Mouse (Mus musculus) limb, embryonic 11.5 days (tissue): Measurements from ENCODE around the gene Asb8. TPM values are rescaled to one million over a fixed set of nuclear protein-coding genes. Genes with fewer than 3 reads are reported as not detected.

Source experiments
- ATAC-seq: fragments of 200-750 bp; cut with Nextera tagmentation; 2 replicates; pipeline ENCODE4 v1.8.0; 2017; ENCODE audit warnings: low read depth; ENCODE audit not compliant: insufficient number of reproducible peaks, low FRiP score, low TSS enrichment
- DNase-seq: peaks from one replicate; pipeline ENCODE4 v3.0.0-alpha.2; 2015; ENCODE audit warnings: low spot score
- H3K27ac ChIP-seq: fragments of 300-500 bp; sonication (generic); replicated peaks from 2 replicates; pipeline ENCODE4 v1.5.1; 2014; ENCODE audit warnings: low read depth, mild to moderate bottlenecking, low read length
- H3K27me3 ChIP-seq: fragments of 300-500 bp; sonication (generic); 2 replicates; pipeline ENCODE4 v1.6.1; 2014; ENCODE audit warnings: mild to moderate bottlenecking, low read length, mixed read lengths; ENCODE audit not compliant: control insufficient read depth, insufficient read depth
- H3K36me3 ChIP-seq: fragments of 300-500 bp; sonication (generic); 2 replicates; pipeline ENCODE4 v1.6.1; 2014; ENCODE audit warnings: mild to moderate bottlenecking, low read length, moderate library complexity, mixed read lengths; ENCODE audit not compliant: control insufficient read depth, insufficient read depth
- H3K4me1 ChIP-seq: fragments of 300-500 bp; sonication (generic); 2 replicates; pipeline ENCODE4 v1.6.1; 2014; ENCODE audit warnings: low read length, mixed read lengths; ENCODE audit not compliant: control insufficient read depth, insufficient read depth
- H3K4me2 ChIP-seq: fragments of 300-500 bp; sonication (generic); 2 replicates; pipeline ENCODE4 v1.6.1; 2014; ENCODE audit warnings: low read depth, mild to moderate bottlenecking, moderate library complexity; ENCODE audit not compliant: severe bottlenecking
- H3K4me3 ChIP-seq: fragments of 300-500 bp; sonication (generic); 2 replicates; pipeline ENCODE4 v1.5.1; 2014; ENCODE audit warnings: low read depth, low read length
- H3K9ac ChIP-seq: fragments of 300-500 bp; sonication (generic); 2 replicates; pipeline ENCODE4 v1.6.1; 2014; ENCODE audit warnings: mild to moderate bottlenecking, low read length
- H3K9me3 ChIP-seq: fragments of 300-500 bp; sonication (generic); 2 replicates; pipeline ENCODE4 v1.6.1; 2016; ENCODE audit warnings: low read length; ENCODE audit not compliant: control insufficient read depth
- WGBS: fragments of 180-500 bp; shearing (Covaris S2); extraction: QIAGEN DNeasy Blood & Tissue Kit; methylation state at CpG from one replicate; pipeline ENCODE4 v1.1.7; 2014; 5-methylcytosine and 5-hydroxymethylcytosine counted together
- polyA plus RNA-seq: library from polyadenylated mRNA; unstranded; fragments of >200 nt; fragmentation: Nextera tagmentation; extraction: Ambion mirVana; gene quantifications from 2 replicates; pipeline ENCODE4 v1.2.1, GENCODE M21; 2014

The Asb8 gene
- polyA plus RNA-seq, result 47.1 and 47.2 TPM in 2 replicates

GRCm38 (mm10) chr15:98165525-98165924, at the start of gene Asb8:
Gene Asb8, minus strand, starts transcription at chr15:98165625.
- DNase-seq (no peak), ATAC-seq (no peak)
- Histone ChIP-seq H3K9ac (no peak within 1 kb of the TSS), H3K9me3 (no peaks in the 10 kb centered on the region), H3K4me1 (peaks cover 10% of the 10 kb centered on the region; the same call in 1 of the 2 replicates), H3K27me3 (peaks cover 28% of the 10 kb centered on the region), H3K4me2 (no peak within 1 kb of the TSS), H3K36me3 (no peaks in the 10 kb centered on the region), H3K4me3 (no peak within 1 kb of the TSS), H3K27ac (no peak within 1 kb of the TSS)
- WGBS, result 79% methylated on average over 5 of the region's 5 CpGs

DNA sequence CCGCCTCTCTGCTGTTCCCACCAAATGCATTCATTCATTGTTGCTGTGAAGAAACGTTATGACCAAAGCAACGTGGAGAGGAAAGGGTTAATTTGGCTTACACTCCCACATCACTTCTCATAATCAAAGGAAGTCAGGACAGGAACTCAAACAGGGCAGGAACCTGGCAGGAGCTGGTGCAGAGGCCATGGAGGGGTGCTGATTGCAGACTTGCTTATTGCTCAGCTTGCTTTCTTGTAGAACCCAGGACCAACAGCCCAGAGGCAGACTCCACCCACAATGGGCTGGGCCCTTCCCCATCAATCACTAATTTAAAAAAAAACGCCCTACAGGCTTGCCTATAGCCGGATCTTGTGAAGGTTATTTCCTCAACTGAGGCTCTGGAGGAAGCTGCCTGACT, 48.7 kb upstream of the Asb8 start:
- no peak for ATAC-seq
- H3K9me3 ChIP-seq, result no peaks in the 10 kb centered on the region
- no peak overlapping the region for H3K27ac ChIP-seq
- WGBS, result 76% methylated on average over 5 of the region's 5 CpGs
- no peak overlapping the region for H3K4me3 ChIP-seq
- H3K27me3 ChIP-seq, result no peaks in the 10 kb centered on the region
- no peak for DNase-seq
- H3K4me2 ChIP-seq, result no peak overlapping the region
- H3K4me1 ChIP-seq, result no peaks in the 10 kb centered on the region
- no peak overlapping the region for H3K9ac ChIP-seq
- H3K36me3 ChIP-seq, result no peaks in the 10 kb centered on the region

DNA sequence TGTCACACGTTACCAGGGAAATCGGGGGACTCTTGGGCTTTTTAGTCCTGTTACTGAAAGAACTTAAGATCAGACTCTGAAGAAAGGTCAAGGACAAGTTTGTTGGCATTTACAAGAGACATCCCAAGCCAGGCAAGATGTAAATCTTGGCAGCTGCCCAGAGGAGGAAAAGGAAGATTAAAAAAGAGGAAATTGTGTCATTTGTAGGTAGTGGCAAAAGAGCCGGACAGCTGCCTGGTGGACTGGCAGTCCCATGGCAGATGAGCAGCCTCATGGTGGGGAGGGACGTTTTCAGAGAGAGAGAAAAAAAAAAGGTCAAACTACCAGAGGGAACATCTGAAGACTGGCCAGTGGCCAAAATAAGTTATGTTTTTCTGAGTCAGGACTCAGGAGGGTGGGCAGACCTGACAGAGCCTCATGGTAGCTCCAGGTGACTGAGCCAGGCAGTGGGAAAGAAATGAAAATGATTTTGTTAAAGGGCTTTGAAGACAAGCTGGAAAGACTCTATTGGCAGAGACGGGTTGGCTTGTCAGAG, 48.0 kb upstream of the Asb8 start:
- DNase-seq, result no peak
- 80% methylated on average over 5 of the region's 5 CpGs for WGBS
- H3K27me3 ChIP-seq, result no peaks in the 10 kb centered on the region

GRCm38 (mm10) chr15:98209676-98210075, 44.3 kb upstream of the Asb8 start:
- H3K4me3 ChIP-seq, result no peak overlapping the region
- no peaks in the 10 kb centered on the region for H3K36me3 ChIP-seq
- ATAC-seq (no peak), DNase-seq (no peak)
- H3K27ac ChIP-seq, result no peak overlapping the region
- H3K4me2 ChIP-seq, result no peak overlapping the region
- H3K9me3 ChIP-seq, result no peaks in the 10 kb centered on the region
- WGBS, result 85% methylated on average over 7 of the region's 7 CpGs
- no peaks in the 10 kb centered on the region for H3K4me1 ChIP-seq
- no peak overlapping the region for H3K9ac ChIP-seq
- H3K27me3 ChIP-seq, result no peaks in the 10 kb centered on the region

More for the DNA sequence above, 48.0 kb upstream of the Asb8 start:
- no peaks in the 10 kb centered on the region for H3K4me1 ChIP-seq
- H3K4me3 ChIP-seq, result no peak overlapping the region
- H3K9ac ChIP-seq, result no peak overlapping the region
- no peaks in the 10 kb centered on the region for H3K36me3 ChIP-seq
- no peak overlapping the region for H3K4me2 ChIP-seq
- H3K9me3 ChIP-seq, result no peaks in the 10 kb centered on the region
- ATAC-seq, result no peak
- H3K27ac ChIP-seq, result no peak overlapping the region

- WGBS, result 71% methylated on average over 3 of the region's 3 CpGs
- Histone ChIP-seq H3K36me3 (no peaks in the 10 kb centered on the region), H3K27ac (no peak within 1 kb of the TSS), H3K4me1 (no peaks in the 10 kb centered on the region), H3K9me3 (no peaks in the 10 kb centered on the region), H3K4me3 (no peak within 1 kb of the TSS), H3K4me2 (no peak within 1 kb of the TSS), H3K9ac (no peak within 1 kb of the TSS), H3K27me3 (no peaks in the 10 kb centered on the region)
- ATAC-seq, result no peak
- no peak for DNase-seq
Measured at GRCm38 (mm10) chr15:98195442-98195841, 30.0 kb upstream of the Asb8 start, which contains the start of gene Olfr288. Gene Olfr288, minus strand, starts transcription at chr15:98195542.

- no peak overlapping the region for H3K9ac ChIP-seq
- H3K4me1 ChIP-seq, result no peaks in the 10 kb centered on the region
- H3K27me3 ChIP-seq, result 0 out of 2 replicates have a peak, but pooled peaks cover 2% of the 10 kb centered on the region
- WGBS, result 80% methylated on average over 4 of the region's 4 CpGs
- ATAC-seq (no peak), DNase-seq (no peak)
- no peaks in the 10 kb centered on the region for H3K9me3 ChIP-seq
- no peaks in the 10 kb centered on the region for H3K36me3 ChIP-seq
- H3K27ac ChIP-seq, result no peak overlapping the region
- H3K4me2 ChIP-seq, result no peak overlapping the region
- no peak overlapping the region for H3K4me3 ChIP-seq
Measured at GRCm38 (mm10) chr15:98184456-98184855, 19.0 kb upstream of the Asb8 start.

DNA sequence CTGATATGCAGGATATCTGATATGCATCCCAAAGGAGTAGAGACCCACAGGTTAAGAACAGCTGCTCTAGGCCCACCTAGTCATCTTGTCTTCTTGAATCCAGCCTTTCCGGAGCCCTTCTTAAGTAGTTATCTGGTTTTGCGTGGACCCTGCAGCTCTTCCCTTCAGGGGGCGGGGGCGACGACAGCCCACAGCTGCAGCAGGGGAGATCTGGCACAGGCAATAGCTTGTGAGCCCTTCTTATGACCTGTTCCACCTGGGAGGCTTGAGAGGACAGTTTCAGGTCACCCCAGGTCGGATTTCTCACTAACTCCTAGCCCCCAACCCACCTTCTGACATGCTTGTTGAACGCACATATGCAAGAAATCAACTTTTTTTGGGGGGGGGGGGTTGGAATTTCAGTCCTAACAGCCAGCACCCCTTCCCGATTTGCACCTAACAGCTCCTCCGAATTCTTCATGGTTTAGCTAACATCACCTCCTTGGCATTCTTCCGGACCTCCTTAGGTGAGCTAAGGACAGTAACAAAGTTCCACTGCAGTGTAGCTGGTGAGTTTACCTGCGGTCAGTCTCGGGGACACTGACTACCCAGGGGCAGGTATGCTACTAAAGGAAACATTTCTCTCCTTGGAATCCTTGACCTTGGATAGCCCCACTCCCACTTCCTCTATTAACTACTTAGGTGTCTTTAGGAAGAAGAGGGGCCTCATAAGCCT, 16.6 kb upstream of the Asb8 start:
- no peak overlapping the region for H3K27ac ChIP-seq
- H3K4me3 ChIP-seq, result no peak overlapping the region
- 69% methylated on average over 12 of the region's 12 CpGs for WGBS
- no peak for DNase-seq
- H3K27me3 ChIP-seq, result 0 out of 2 replicates have a peak, but pooled peaks cover 2% of the 10 kb centered on the region
- H3K4me2 ChIP-seq, result no peak overlapping the region
- no peaks in the 10 kb centered on the region for H3K4me1 ChIP-seq
- H3K9ac ChIP-seq, result no peak overlapping the region
- ATAC-seq, result no peak
- H3K9me3 ChIP-seq, result no peaks in the 10 kb centered on the region
- no peaks in the 10 kb centered on the region for H3K36me3 ChIP-seq

DNA sequence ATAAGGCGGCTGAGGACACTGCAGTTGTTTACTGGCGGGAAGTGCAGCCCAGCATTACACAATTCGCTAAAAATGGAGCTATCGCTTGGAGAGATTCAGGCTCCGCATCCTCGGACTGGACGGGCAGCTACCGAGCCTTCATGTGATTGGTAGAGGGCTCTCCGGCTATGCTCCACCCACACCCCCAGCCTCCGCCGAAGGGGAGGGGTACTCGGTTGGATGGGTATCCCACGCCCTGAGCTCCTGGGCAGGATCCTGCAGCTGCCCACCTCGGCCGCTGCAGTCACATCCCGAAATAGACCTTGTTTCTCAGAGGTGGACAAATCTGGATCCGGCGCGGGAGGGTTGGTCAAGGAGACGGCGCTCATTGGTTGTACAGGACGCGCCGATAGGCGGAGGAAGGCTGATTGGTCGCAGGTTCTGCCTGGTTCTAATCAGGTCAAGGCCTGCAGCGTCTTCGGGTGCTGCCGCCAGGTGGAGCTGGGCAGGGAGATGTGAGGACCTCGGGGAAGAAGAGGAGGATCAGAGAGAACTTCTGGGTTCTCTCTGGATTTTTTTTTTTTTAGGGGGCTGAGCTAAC, 15.8 kb upstream of the Asb8 start:
- Histone ChIP-seq H3K9me3 (no peaks in the 10 kb centered on the region), H3K27me3 (0 out of 2 replicates have a peak, but pooled peaks cover 2% of the 10 kb centered on the region), H3K9ac (no peak overlapping the region; the same call in 1 of the 2 replicates), H3K27ac (no peak overlapping the region), H3K4me1 (no peaks in the 10 kb centered on the region), H3K4me2 (peak overlapping the region; percentile 62), H3K36me3 (no peaks in the 10 kb centered on the region), H3K4me3 (peak overlapping the region; percentile 35)
- under 1% methylated on average over 30 of the region's 30 CpGs for WGBS
- ATAC-seq (peak; percentile 96), DNase-seq (peak; percentile 94)
